Mouse (Mus musculus) G1E (cell line): Measurements from ENCODE around the gene Etl4.

Experiments
- CTCF ChIP-seq: IDR thresholded peaks from 2 replicates; pipeline ENCODE4 v1.5.1; 2012; ENCODE audit warnings: low read depth, low read length, inconsistent platforms, mixed read lengths
- POLR2AphosphoS5 ChIP-seq: IDR thresholded peaks from 2 replicates; pipeline ENCODE4 v1.6.1; 2012; ENCODE audit warnings: low read depth, low read length, inconsistent platforms; ENCODE audit not compliant: insufficient replicate concordance
- TAL1 ChIP-seq: conservative IDR thresholded peaks from 2 replicates; pipeline ENCODE4 v1.6.1; 2012; ENCODE audit warnings: low read depth, low read length, inconsistent platforms, mixed read lengths

DNA sequence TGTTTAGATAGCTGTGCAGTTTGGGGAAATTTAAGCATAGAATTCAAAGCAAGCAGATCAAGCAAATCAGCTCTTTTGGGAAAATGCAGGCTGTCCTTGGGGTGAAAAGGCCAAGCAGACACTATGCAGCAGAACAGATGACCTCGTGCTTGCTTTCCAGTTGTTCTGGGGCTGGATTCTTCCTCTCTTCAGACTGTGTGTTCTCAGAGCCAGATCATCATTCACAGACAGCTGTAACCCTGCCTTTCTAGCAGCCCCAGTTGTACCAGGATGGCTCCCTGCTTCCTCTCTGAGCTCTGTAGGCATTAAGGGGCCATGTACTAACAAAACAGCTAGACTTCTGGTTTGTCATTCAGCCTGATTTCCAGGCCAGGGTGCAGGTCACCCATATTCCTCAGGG lies 494.8 kb downstream of the Etl4 start:
- TF ChIP-seq CTCF (no peak), POLR2AphosphoS5 (no peak), TAL1 (no peak)
